Mouse (Mus musculus): ENCODE data around the gene Pcdh15.

The Pcdh15 gene

GRCm38 (mm10) chr10:73098966-73099845, at the start of gene Pcdh15:
TSS of gene Pcdh15 (plus strand) at chr10:73099342.
- no peak for TF ChIP-seq GATA4 (IDR thresholded peaks at IDR 0.05; ENCODE audit: insufficient replicate concordance, low read length)

- TF ChIP-seq GATA4 (IDR thresholded peaks at IDR 0.05; ENCODE audit: insufficient replicate concordance, low read length), result no peak
Observed at GRCm38 (mm10) chr10:73052074-73052473, 47.1 kb upstream of the Pcdh15 start.

- no peak for TF ChIP-seq GATA4 (IDR thresholded peaks at IDR 0.05; ENCODE audit: insufficient replicate concordance, low read length)
Observed at GRCm38 (mm10) chr10:73059726-73060230, 39.4 kb upstream of the Pcdh15 start.

GRCm38 (mm10) chr10:73086703-73087102, 12.4 kb upstream of the Pcdh15 start:
- no peak for TF ChIP-seq GATA4 (IDR thresholded peaks at IDR 0.05; ENCODE audit: insufficient replicate concordance, low read length)

- TF ChIP-seq GATA4 (IDR thresholded peaks at IDR 0.05; ENCODE audit: insufficient replicate concordance, low read length), result no peak
Observed at GRCm38 (mm10) chr10:73096531-73097135, 2.5 kb upstream of the Pcdh15 start.

GRCm38 (mm10) chr10:73097176-73097575, 2.0 kb upstream of the Pcdh15 start:
- TF ChIP-seq GATA4 (IDR thresholded peaks at IDR 0.05; ENCODE audit: insufficient replicate concordance, low read length), result no peak

- no peak for TF ChIP-seq GATA4 (IDR thresholded peaks at IDR 0.05; ENCODE audit: insufficient replicate concordance, low read length)
Observed at GRCm38 (mm10) chr10:73097979-73098378, 1.2 kb upstream of the Pcdh15 start.

GRCm38 (mm10) chr10:73099846-73100241, 702 bp downstream of the Pcdh15 start:
- TF ChIP-seq GATA4 (IDR thresholded peaks at IDR 0.05; ENCODE audit: insufficient replicate concordance, low read length), result no peak

- no peak for TF ChIP-seq GATA4 (IDR thresholded peaks at IDR 0.05; ENCODE audit: insufficient replicate concordance, low read length)
Observed at GRCm38 (mm10) chr10:73103383-73103994, 4.3 kb downstream of the Pcdh15 start.

- TF ChIP-seq GATA4 (IDR thresholded peaks at IDR 0.05; ENCODE audit: insufficient replicate concordance, low read length), result no peak
Observed at GRCm38 (mm10) chr10:73105893-73106292, 6.8 kb downstream of the Pcdh15 start.

- TF ChIP-seq GATA4 (IDR thresholded peaks at IDR 0.05; ENCODE audit: insufficient replicate concordance, low read length), result no peak
Observed at GRCm38 (mm10) chr10:73137985-73138384, 38.8 kb downstream of the Pcdh15 start.

GRCm38 (mm10) chr10:73147543-73147942, 48.4 kb downstream of the Pcdh15 start:
- TF ChIP-seq GATA4 (IDR thresholded peaks at IDR 0.05; ENCODE audit: insufficient replicate concordance, low read length), result no peak

GRCm38 (mm10) chr10:73147978-73148377, 48.8 kb downstream of the Pcdh15 start:
- TF ChIP-seq GATA4 (IDR thresholded peaks at IDR 0.05; ENCODE audit: insufficient replicate concordance, low read length), result no peak

GRCm38 (mm10) chr10:73154544-73154943, 55.4 kb downstream of the Pcdh15 start:
- TF ChIP-seq GATA4 (IDR thresholded peaks at IDR 0.05; ENCODE audit: insufficient replicate concordance, low read length), result no peak

GRCm38 (mm10) chr10:73161757-73162156, 62.6 kb downstream of the Pcdh15 start:
- TF ChIP-seq GATA4 (IDR thresholded peaks at IDR 0.05; ENCODE audit: insufficient replicate concordance, low read length), result no peak

- TF ChIP-seq GATA4 (IDR thresholded peaks at IDR 0.05; ENCODE audit: insufficient replicate concordance, low read length), result no peak
Observed at GRCm38 (mm10) chr10:73216001-73216400, 116.9 kb downstream of the Pcdh15 start.

All from liver, adult (tissue).